Mouse (Mus musculus) heart, postnatal 4 days (tissue): ENCODE results near the gene Lamtor2. TPM values are rescaled to one million over a fixed set of nuclear protein-coding genes. Genes with fewer than 3 reads are reported as not detected.
A peak's percentile ranks its signal among the peaks of the same experiment; 100 is the strongest.

Experiments used
- DNase-seq: peaks from one replicate; pipeline ENCODE4 v3.0.0; 2021
- total RNA-seq, 2 experiments: library from RNA; stranded (reverse); gene quantifications; 2 replicates each; pipeline ENCODE4 v1.2.3; 2021

The Lamtor2 gene
- total RNA-seq, 2 experiments from 2014 or later, result 81.9 to 89.1 TPM

DNA sequence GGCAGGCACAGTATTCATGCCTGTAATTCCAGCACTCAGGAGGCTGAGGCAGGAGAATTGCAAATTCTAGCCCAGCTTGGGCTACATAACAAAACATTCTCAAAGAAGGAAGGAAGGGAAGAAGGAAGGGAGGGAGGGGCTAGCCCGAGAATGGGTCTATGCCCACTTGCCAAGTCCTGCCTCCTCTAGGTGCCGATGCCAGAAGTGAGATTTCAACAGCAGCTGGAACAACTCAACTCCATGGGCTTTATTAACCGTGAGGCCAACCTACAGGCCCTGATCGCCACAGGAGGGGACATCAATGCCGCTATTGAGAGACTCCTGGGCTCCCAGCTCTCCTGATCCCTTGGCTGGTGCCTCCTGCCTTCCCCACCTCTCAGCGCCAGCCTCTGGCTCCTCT is 15.0 kb upstream of the Lamtor2 start:
- no peak for DNase-seq

DNA sequence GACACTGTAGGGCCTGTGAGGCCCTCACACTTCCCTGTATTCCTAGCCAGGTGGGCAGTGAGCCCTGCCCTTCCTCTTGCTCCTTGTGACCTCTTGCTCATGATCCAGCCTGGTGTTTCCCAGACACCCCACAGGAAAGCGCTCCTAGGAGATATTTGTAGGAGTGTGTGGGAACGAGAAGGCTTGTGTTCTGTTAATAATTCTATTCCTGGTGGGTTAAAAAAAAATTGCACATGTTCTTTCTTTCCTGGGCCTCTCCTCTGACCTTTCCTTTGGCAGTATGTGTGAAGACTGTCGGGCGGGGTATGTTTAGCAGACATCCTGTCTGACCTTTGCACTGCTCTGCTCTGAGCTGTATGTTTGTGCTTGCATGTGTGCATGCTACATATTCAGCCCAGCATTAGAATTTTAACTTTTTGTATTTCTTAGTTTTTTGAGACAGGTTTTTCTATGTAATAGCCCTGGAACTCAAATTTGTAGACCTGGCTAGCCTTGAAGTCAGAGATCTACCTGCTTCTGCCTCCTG is 13.7 kb upstream of the Lamtor2 start:
- no peak for DNase-seq

DNA sequence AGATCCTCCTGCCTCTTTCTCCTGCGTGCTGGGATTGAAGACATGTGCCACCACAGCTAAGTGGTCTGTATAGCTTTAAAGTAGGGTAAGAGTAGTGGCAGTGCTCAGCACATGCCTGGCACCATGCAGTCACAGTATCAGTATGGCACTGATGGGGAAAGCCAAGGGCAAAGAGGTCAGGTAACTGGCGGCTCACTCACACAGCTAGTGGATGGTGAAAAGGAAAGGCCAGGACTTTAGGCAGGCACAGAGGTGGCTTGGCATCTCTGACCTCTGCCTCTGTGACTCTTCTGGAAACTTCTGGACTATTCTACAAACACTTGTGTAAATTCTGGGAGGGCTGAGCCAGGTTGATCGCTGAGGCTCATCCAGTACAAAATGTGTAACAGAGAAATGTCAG is 13.2 kb upstream of the Lamtor2 start:
- DNase-seq, result no peak

DNA sequence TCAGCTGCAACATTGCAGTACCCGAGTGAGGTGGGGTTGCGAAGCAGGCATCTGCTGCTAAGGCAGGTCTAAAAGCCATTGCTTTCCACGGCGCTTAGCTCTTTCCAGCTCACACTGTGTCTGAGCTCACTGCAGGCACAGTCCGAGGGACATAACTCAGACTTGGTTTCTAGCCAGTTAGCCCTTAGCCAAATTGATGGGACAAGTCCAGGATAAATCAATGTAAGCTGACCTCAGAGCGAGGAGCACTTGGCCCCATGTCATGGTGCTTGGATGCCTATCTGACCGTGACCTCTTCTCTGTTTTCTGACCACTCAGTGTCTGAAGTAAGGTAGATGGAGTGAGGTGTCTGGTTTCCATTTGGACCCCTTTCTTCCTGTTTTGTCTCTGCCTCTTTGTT is 11.1 kb upstream of the Lamtor2 start:
- no peak for DNase-seq

DNA sequence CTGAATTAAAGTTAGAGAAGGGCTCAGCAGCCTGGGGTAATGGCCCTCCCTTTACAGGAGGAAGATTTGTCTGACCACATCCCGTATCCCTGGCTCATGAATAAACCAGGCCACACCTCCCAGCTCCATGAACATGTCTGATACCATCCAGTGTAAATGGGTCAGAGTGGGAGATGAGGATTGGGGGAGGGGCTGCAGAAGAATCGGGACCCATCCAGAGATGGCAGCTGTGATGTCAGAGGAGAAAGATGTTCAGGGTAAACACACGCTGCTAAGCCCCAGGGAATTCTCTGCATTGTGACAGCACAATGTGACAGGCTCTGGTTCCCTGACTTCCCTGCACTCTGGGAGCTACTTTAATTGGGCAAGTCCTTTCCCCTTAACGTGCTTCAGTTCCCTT is 10.6 kb upstream of the Lamtor2 start:
- DNase-seq, result no peak

DNA sequence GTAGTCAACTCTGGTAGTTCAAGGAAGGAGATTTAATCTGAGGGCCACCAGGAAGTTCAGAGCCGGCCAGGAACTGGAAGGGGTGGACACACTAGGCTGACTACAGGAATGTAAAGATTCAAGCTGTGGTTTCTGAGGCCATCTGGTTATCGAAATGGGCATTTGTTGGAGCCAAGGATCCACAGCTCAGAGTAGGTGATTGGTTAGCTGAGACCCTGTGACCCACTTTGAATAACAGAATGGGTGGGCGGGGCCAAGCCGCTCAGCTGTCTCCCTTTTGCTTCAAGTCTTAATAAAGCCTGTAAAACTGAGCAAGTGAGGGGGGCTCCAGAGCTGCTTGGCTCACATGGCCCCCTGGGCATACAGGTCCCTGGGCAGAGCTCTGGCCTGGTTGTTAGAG is 9.1 kb upstream of the Lamtor2 start:
- no peak for DNase-seq

DNA sequence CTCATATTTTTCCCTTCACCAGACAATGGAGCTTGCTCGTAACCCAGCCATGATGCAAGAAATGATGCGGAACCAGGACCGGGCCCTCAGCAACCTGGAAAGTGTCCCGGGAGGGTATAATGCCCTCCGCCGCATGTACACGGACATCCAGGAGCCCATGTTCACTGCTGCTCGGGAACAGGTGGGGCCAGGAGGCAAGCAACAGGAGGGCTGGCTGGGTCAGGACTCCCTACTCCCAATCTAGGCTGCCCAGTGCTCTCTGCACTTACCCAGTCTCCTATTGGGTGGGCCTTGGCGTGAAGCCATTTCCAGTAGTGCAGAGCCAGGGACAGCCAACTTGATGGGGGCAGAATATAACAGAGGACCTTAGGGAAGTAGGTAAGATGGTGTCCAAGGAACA is 6.7 kb upstream of the Lamtor2 start:
- no peak for DNase-seq

DNA sequence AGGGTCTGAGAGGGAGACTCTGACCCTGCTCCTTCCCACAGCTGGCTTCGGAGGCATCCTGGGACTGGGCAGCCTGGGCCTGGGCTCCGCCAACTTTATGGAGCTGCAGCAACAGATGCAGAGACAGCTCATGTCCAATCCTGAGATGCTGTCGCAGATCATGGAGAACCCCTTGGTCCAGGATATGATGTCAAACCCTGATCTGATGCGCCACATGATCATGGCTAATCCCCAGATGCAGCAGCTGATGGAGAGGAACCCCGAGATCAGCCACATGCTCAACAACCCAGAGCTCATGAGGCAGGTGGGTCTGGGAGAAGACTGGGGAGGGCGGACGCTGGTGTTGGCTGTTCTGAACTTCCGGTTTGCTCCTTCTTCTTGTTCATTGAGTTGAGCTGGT is 3.7 kb upstream of the Lamtor2 start:
- no peak for DNase-seq

DNA sequence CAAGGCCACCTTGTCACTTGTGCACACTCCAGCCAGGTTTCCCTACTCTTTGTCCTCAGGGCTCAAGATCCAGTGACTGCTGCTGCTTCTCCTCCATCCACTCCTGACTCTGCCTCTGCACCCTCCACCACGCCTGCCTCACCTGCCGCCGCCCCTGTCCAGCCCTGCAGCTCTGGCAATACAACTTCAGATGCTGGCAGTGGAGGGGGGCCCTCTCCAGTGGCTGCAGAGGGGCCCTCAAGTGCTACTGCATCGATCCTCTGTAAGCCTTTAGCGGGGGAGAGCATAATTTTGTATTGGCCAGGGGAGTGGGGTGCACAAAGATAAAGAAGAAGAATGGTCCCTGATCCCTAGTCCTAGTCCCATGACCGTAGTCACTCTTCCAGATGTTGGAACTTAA is 2.9 kb upstream of the Lamtor2 start:
- DNase-seq, result no peak

DNA sequence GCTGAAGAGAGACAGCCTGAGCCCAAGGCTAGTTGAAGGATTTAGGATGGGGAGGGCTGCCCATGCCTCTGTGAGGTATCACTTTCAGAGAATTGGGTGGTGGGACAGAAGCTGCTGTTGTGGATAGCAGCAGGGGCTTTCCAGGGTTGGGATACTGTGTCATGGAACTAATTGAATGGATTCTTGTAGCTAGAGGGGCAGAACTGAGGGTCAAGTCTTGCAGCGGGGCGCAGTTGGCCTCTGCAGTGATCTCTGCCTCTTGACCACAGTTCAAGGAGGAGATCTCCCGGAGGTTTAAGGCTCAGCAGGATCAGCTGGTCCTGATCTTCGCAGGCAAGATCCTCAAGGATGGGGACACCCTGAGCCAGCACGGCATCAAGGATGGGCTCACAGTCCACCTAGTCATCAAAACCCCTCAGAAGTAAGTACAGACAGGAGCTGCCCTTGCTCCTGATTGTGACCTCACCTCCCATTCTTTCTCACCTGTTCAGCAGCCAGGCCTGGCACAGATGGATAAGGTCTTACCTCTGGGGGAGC is 2.3 kb upstream of the Lamtor2 start:
- DNase-seq, result no peak

DNA sequence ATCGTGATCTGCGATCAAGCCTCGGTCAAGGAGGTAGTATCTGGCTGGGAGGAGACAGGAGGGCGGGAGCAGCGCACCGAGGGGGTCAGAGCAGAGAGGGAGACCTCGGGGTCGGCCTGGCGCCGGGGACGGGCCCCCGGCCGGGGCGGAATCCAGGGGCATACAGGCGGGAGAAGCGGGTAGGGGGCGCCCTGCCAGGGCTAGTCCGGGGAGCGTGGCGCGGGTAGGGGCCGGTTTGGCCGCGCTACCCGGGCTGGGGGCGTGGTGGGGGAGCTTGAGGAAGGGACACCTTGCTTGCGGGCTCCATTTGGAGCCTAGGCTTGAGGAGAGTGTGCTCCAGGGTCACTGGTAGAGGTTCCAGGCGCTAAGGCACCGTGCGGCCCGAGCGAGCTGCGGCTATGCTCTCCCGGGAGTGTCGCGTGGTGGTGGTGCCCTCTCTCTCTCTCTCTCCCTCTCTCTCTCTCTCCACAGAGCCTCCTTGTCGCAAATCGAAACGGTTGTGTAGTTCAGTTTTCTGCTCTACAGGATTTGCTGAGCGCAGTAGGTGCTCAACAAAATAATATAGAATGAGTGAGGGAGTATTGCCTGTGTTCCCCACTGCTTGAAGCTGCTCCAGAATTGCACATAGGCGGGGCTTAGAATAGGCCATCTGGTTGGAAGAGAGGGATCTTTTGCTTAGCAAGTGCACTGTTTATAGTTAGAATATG is 1.2 kb upstream of the Lamtor2 start:
- DNase-seq, result no peak

DNA sequence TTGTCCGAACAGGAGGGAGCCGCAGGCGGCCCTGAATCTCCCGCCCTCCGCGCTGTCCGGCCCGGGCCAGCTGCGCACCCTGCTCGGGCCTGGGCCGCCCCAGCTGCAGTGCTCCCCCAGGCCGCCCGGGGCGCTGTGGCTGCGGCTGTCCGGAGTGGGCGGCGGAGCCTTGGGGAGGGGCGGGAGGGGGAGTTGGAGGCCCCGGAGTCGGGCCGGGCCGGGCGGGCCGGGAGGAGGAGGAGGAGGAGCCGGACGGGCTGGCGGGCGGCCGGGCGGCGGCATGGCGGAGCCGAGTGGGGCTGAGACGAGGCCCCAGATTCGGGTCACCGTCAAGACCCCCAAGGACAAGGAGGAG is 628 bp upstream of the Lamtor2 start, which contains the start of gene Ubqln4:
TSS of gene Ubqln4 (plus strand) at position 234 of the 355 bp plus-strand sequence.
- peak; percentile 97 for DNase-seq

DNA sequence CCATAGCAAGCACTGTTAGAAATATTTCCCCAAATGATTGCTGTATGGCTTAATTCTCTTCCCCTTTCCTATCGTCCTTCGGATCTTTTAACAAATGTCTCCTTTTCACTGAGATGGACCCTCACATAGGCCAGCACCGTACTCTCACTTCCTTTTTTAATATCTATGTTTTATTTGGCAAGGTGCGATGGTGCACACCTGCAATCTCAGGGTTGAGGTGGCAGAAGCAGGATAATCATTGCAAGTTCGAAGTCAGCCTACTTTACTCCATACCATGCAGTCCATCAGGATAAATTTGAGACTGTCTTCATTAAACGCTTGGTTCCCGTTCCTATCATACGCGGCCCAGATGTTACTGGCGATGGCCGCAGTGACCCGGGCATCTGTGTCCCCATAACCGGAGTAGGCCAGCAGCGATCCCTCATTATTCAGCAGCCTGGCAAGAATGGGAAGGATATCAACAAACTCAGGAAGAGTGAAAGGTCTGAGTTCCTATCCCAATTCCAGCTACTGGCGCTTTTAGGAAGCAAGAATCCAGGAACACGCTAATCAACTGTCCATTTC is 710 bp downstream of the Lamtor2 start:
- no peak for DNase-seq

DNA sequence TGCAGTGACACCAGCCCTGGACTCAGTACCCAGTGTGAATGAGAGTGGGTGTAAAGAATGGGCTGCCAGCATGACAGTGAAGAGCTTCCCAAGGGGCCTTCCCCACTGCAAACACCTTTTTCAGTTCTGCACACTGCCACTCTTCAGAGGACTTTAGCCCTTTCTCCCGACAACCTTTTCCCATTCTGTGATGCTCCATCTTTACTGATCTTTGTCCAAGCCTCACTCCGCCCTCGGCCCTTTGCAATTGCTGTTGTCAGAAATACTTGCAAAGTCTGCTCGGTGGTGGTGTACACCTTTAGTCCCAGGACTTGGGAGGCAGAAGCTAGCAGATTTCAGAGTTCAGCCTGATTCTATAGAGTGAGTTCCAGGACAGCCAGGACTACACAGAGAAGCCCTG is 1.3 kb downstream of the Lamtor2 start:
- DNase-seq, result no peak

DNA sequence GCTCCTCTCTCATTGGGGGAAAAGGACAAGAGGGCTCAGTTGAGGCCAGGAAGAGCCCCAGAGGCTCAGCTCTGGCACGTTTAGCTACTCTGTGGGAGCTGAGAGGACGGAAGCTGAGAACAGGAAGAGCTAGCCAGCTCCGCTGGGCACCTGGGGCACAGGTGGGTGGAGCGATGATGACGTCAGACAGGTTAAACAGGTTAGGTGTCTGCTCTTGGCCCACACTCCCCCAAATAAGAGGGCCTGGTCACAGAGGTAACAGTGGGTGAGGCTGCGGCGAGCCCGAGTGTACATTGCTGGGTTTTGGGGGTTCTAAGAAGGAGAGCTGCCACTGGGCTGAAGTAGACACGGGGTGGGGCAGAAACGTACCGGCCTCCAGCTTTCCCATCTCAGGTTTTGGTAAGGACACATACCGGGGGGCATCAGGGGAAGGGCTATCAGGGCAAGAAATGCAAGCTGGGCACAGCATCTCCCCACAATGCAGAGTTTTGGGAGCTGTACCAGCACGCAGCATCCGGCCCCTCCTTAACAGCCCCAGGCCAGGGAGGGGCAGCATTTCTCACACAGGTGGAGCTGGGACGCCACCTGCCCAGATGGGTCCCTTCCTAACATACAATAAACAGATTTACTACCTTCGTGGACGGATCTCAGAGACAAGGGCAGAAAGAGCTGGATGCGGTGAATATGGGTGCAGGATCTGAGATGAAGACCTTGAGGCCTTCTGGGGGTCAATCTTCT is 4.5 kb downstream of the Lamtor2 start, which contains the start of gene Rab25:
TSS of gene Rab25 (minus strand) at position 121 of the 738 bp plus-strand sequence.
- DNase-seq, result no peak

DNA sequence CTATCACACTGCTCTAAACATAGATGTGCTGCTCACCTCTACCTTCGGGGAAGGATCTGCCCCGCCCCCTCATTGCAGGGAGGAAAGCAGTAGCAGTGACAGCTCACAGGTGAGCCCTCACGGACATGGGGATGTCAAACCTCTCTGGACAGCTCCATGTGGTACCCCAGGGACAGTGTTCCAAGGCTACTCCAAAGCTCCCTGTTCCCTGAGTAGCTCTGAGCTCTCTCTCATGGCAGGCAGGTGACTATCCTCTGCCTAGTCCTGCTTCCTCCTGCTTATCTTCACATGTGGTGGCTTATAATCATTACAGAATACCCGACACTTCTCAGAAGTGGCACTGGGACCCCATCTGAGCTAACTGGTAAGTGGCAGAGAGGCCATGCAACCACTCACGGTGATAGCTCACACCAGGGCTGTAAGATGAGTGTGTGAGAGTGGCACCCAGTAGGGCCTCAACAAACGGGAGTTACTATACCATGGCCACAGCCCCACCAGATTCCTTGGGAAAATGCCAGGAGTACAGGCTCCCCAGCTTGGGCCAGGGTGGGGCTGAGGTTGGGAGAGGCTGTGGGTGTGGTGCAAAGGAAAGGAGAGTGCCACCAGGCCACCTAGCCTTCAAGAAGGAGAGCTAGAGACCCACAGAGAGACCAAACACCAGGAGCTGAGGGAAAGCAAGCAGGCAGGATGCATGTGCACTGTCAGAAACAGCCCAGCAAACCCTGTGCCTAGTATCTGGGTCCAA is 6.0 kb downstream of the Lamtor2 start:
- no peak for DNase-seq

DNA sequence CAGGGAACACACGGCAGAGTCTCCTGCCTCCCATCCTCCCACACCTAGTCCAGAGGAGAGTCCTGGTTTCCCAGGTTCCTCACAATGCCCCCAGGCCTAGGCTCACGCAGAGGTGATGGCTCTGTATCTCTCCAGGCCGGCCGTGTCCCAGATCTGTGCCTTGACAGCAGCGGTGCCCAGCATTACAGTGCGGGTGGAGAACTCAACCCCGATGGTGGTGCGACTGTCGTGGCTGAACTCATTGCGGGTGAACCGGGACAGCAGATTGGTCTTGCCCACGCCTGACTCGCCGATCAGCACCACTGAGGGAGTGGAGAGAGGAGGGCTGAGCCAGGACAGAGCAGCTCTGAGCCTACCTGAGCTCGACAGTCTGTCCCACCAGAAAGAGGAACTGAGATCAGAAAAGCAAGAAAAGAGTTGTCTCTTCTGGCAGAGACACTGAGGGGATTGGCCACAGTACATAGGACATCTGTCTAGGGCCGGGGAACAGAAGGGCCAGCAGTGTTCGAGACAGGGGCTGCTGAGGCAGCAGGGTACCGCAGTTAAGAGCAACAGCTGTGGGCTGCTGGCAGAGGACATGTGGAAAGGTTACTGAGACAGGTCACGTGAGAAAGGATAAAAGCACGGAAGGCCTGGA is 7.8 kb downstream of the Lamtor2 start:
- DNase-seq, result no peak

DNA sequence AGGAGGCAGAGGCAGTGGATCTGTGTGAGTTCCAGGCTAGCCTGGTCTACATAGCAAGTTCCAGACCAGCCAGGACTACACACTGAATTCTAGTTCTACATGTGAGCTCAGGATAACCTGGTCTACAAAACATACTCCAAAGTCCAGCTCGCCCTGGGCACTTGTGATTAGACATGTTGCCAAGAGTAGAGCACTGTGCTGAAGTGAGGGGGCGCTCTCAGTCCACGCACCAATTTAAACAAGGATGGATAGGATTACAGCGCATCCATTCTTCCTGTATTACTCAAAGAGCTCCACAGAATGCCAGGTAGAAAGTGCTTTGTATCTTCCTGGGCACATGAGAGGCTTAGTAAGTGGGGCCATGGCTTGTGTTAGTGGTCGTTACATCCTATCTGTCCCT is 8.4 kb downstream of the Lamtor2 start:
- DNase-seq, result no peak

DNA sequence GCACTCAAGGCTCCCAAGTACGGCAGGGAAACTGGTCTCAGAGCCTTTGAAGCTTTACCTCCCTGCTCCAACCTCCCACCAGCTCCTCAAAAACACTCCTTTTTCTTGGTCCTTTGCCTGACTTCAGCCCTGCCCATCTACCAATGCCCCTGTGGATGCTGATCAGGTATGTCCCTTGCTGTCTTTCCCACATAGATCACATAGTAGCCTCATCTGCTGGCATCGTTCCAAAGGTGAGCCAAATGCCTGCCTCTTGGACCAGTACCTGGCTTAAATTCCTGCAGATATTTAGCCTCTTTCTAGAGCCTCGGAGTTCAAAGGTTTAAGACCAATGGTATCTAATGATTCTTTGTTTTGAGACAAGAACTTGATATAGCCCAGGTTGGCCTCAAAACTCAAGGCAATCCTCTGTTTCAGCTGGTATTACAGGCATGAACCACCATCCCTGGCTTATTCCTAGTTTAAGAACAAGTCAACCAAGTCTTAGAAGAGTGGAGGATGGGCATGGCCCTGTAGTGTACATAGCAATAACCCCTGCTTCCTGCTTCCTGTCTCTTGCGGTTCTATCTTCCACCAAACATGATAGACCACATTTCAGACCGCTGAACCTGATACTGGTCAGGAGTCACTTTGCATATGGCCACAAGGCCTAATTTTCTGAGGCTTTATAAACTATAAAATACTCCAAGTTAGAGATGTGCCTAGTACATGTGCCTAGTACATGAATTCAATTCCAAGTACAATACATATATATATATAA is 9.0 kb downstream of the Lamtor2 start:
- no peak for DNase-seq

DNA sequence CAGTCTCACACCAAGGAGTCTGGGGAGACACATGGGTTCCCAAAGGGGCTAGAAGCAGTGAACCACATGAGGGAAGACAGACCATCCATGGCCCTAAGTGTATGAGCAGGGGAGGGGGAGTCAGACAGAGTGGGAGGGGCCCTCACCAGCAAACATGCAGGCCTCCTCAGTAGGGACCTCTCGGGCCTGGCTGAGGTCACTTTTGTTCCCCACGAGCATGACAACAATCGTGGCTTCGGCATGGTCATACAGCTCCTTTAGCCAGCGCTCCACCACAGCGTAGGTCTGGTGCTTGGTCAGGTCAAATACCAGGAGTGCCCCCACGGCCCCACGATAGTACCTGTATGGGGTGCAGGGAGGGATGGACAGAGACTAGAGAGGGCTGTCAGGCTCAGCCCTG is 9.7 kb downstream of the Lamtor2 start:
- no peak for DNase-seq

DNA sequence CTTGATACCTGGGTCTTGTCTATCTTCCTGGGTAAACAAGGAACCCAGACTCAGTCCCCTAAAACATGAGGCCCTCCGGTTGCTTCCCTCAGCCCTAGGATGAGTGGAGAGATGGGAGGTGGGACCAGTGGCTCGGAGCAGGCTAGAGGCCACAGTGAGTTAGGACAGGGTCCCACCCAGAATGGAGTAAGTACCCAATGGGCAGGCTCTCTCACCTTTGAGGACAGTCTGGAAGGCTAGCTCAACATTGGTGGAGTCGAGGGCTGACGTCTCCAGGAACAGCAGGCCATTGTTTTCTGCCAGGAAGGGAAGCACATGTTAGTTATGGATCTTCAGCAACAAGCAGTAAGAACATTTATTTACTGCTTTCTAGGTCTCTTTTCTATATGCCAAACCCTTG is 10.4 kb downstream of the Lamtor2 start:
- no peak for DNase-seq
